Mouse (Mus musculus) right cerebral cortex, adult 18-20 months (tissue): ENCODE data around the gene Gm13889.

Experiments
- DNase-seq: peaks from one replicate; pipeline ENCODE4 v3.0.0; 2022; ENCODE audit warnings: mixed read lengths

Gm13889 gene

DNA sequence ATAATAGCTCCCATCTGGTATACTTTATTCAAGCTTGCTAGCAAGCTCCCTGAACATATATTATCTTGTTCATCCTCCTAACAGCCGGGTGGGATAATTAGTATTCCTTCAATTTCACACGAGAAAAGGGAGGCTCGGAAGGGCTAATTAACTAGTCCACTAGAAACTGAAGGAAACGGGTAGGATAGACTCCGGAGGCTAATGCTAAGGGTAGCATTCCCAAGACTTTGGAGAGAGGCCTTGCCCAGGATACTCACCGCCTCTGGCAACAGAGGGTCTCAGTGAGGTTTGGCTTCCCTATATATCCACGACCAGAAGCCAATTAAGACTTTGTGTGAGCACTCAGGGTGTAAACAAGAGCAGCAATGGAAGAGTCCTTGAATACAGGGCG, 779 bp upstream of the Gm13889 start:
- no peak for DNase-seq

DNA sequence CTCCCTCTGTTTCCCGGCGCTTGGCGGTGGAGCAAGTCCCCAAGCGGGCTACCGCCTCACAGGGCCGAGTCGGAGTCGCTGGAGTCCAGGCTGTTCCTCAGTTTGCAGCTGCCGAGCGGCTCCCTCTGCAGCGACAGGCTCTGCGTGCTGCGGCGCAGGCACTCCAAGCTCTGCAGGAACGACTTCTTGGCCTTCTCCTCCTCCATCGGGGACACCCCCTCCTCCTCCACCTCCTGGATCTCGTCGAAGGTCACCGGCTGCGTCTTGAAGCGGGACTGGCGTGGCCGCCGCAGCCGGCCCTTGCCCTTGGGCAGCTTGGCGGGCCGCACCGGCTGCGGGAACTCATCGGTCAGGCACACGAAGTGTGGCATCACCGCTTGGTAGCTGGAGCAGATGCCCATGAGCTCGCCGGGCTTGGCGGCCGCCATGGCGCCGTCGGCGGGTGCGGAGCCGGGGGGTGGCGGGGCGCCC, 635 bp downstream of the Gm13889 start:
- peak; percentile 70 for DNase-seq

DNA sequence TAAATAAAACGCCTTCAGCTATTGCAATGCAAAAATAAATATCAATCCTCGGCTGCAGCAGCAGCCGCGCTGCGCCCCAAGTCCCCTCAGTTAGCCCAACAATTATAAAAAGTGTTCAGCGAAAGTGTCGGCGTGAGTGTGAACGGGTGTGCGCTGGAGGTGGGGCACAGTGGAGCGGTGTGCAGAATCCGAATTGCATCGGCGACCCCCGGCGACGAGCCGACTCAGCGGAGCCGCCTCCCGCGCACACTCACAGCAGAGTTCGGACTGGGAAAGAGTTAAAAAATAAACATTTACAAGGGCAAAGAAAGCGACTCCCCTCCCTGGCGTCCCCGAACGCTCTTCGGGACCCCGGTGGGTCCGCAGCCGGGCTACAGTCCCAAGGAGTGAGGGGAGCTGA, 1.1 kb downstream of the Gm13889 start:
- DNase-seq: no peak

DNA sequence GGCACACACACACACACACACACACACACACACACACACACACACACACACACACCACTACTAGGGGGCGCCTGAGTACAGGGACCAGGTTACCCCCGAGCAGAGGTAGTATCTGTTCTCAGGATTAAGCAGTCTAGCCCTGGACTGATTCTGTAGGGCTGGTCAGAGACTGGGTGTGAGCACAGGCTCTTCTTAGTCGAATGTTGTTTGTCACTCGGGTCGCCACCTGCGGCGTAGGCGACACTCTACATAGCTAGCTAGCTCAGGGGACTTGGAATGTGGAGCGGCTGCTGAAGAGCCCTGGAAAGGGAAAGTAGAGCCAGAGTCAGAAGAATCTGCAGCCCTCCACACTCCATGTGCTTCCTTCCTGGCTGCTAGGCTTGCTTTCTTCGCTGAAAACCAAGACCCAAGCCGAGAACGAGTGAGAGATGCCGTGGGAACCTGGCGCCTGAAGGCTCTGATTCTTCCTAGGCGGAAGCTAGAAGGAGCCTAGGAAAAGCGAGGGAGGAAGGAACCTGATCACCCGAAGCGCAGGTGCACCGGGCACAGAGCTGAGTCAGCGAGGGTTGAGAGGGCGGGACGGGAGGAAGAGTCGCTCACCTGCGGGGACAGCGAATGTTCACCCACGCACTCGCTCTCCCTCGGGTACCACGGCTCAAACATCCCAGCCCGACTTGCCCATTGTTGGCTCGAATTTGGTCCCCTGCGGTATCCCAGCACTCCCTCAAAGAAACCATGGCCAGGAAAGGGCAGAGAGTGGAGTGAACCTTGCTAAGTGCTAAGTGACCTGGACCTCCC, 2.0 kb downstream of the Gm13889 start:
- DNase-seq: peak; percentile 56

DNA sequence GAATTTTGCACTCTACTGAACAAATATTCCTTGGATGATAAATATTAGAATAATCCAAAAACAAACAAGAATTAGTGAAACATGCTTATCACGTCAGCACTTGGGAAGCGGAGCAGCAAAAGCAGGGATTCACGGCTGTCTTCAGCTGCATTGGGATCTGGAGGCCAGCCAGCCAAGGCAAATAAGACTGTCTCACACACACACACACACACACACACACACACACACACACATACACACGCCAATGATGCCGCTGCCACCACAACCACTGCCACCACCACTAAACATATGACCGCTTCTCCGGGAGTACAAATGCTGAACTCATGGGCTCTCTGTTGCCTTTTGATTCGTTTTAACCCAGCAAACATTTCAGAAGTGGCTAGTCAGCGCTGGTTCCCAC, 3.3 kb downstream of the Gm13889 start:
- no peak for DNase-seq

DNA sequence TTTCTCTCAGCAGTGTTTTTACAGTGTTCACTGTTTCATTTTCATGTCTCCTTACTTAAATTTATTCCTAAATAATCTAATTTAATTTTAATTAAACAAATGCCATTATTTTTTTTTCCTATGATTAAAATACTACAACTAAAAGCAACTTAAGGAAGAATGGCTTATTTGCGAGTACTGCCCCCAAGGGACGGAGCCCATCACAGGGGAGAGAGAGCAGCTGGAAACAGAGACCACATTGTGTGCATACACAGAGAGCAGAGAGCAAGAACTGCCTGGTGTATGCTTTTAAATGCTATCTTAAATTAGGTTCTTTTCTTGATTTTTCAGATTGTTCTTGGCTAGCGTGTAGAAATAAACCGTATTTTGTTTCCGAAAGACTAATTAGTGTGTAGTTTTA, 10.0 kb downstream of the Gm13889 start:
- DNase-seq: no peak

DNA sequence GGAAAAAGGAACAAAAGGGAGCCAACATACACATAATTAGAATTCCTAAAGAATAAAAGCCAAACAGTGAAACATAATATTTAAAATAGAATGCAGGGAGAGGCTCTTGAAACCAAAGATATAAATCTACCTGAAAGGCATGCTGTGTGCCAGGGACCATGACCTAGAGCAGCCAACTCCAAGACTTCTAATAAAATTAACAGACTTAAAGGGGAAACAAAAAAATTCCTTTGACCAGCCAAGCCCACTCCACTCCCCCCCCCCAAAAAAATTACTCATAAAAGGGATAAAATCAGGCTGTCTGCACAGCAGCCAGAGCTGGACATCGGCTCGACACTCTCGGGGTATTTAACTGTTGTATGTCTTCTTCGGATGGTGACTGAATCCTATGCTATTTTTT, 12.1 kb downstream of the Gm13889 start:
- DNase-seq: no peak

DNA sequence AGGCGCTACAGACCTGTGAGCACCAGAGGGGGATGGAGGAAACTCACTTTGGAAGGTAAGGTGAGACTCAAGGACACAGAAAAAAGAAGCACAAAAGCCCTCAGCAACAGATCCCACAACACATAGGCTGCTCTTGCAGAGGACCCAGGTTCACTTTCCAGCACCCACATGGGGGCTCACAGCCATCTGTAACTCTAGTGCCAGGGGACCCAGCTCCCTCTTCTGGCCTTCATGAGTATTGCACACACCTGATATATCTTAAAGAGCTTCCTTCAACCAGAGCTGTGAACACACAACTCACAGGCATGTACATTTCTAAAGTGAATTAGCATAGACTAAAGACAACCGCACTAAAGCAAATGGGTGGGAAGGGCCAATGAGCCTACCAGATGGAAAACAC, 12.9 kb downstream of the Gm13889 start:
- DNase-seq: no peak

DNA sequence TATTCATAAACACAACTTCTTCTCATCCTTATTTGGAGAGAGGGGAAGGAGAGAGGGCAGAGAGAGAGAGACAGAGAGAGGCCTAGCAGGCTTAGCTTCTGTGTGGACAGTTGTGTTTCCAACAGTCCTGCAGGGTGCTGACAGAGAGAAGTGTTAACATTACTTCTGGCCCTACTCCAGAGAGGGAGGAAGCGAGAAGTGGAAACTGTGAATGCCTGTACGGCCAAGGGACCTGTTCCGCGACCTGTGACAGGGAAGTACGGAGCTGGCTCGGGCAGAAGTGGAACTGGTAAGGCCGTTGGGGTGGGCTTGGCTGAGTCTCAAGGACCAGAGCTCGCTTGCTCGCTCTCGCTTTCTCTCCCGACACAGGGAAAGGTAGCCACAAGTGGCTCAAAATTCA, 15.3 kb downstream of the Gm13889 start:
- no peak for DNase-seq

DNA sequence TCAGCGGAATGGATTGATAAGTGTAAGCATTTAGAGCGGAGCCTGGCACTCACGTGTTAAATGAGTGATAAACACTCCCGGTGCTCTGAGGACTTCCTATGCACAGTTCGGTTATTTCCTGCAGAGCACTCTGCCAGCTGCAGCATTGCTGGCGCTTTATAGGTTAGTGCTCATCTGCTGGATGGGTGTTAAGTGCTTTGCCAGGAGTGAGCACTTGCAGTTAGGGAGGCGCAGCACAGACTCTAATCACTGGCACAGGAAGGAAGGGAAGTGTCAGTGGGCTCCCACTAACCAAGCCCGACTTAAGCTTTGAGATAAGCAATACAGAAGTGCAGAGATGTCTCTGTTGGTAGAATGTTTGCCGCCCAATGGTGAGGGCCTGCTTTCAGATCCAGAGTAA, 18.5 kb downstream of the Gm13889 start:
- DNase-seq: no peak

DNA sequence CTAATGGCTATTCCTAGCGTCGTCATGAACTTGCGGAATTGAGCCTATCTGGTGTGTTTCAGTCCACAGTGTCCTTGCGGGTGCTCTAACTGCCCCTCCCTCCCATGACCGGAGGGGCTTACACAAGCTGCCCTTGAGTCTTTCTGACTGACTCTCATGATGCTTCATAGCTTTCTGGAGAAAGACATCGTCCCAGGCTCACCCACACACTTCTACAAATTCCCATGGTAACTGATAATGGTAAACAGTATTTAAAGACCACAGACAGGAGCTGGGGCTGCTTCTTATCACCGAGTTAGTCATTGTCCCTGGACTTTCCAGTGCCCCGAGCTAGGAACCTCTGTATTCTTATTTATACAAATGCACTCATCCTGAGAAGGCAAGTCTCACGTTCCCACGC, 28.1 kb downstream of the Gm13889 start:
- no peak for DNase-seq

DNA sequence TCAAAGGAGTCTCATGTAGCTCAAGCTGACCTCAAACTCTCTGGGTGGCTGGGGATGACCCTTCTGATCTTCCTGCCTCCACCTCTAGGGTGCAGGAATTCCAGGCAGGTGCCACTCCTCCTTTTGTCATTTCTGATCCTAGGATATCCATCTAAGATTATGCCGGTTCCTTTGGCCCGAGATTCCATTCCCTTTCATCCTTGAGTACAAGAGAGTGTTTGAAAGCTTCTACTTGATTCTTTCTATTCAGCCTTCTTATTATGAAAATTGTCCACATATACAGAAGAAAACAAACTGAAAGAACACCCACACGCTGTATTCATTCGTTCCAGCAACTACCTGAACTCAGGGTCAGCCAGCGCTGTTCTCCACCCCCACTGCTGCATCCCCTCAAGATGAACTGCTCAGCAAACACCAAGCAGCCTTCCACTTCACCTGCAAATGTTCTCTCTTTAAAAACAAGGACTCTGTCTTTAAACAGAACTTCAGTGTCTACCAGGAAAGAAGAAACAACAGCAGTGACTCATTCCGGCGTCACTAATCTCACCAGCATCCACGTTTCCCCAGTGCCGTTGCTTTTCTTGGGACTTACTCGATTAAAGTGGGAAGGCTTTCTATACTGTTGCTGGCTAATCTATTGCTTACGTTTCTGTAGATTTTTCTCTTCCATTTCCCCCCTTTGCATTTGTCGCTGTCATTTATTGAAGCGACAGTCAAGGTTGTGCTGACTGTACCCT, 29.1 kb downstream of the Gm13889 start:
- DNase-seq: peak; percentile 48

DNA sequence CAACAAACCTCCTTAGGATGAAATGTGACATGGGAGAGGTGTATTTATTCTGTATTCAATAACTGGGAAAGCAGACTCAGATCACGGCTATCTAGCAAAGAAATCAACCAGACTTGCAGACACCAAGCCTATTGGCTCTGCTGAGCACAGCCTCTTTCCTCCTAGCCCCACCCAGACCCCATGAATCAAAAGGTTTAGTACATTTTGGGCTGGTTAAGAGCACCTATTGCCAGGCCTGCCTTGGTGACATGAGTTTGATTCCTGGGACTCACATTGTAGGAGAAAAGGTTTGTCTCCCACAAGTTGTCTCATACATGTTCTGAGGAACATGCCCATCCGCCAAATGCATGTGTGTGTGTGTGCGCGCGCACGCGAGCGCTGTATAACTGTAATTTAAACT, 30.9 kb downstream of the Gm13889 start:
- DNase-seq: no peak

DNA sequence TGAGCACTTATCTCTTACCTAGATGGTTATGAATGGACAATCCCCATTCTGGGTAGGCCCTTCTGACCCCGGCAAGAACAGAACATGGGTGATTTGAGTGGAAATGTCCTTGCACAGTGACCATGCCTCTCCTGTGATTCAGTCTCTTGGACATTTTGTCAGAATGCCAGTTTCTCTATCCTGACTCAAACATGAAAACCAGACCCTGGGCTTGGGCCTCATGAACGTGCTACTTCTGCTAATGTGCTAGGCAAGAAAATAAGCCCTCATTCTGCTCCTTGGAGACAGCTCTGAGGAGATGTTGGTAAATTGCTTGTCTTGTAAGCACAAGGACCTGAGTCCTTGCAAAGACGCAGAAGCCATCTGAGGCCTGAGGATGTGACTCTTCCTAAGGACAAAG, 37.9 kb downstream of the Gm13889 start:
- no peak for DNase-seq

DNA sequence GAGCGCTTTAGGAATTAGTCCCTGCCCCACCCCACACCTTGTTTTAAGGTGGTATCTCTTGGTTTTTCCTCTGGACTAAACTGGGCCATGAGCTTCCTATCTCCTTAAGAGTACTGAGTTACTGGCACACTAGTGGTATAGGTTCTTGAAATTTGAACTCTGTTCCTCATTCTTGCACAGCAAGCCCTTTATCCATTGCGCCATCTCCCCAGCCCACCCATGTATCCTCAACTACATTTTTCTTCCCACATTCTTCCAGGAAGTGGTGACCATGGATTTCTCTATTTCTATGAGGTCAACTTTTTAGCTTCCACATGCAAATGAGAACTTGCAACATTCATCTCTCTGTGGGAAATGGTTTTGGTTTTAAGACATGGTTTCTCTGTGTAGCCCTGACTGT, 43.4 kb downstream of the Gm13889 start:
- DNase-seq: no peak

DNA sequence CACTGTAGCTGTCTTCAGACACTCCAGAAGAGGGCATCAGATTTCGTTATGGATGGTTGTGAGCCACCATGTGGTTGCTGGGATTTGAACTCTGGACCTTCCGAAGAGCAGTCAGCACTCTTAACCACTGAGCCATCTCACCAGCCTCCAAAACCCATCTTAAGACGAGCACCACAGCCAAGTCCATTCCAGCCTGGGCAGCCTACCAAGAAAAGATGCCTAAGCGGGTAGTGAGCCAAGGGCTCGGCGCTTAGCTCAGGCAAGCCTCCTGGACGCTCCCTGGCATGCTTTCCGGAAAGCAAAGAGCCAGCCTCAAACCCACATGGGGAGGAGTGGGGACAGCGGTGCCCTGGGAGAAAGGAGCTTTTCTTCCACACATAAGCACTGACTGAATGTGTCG, 45.1 kb downstream of the Gm13889 start:
- peak; percentile 30 for DNase-seq

DNA sequence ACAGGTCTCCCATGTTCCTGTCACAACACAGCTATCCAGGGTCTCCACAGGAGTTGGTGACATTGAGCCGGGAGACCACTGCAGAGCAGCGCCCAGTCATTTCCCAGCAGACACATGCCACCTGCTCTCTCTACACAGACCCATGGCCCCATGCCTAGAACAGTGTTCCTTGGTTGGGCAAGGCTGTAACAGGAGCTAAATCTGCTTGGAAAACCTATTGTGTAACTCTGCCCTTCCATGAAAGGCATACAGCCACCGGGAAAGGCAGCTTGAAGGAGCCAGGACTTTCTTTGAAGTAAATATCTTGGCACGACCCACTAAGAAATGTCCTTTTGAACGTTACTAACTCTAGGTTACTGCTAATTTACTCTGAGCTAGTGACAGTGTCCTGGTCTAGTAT, 47.3 kb downstream of the Gm13889 start:
- no peak for DNase-seq

DNA sequence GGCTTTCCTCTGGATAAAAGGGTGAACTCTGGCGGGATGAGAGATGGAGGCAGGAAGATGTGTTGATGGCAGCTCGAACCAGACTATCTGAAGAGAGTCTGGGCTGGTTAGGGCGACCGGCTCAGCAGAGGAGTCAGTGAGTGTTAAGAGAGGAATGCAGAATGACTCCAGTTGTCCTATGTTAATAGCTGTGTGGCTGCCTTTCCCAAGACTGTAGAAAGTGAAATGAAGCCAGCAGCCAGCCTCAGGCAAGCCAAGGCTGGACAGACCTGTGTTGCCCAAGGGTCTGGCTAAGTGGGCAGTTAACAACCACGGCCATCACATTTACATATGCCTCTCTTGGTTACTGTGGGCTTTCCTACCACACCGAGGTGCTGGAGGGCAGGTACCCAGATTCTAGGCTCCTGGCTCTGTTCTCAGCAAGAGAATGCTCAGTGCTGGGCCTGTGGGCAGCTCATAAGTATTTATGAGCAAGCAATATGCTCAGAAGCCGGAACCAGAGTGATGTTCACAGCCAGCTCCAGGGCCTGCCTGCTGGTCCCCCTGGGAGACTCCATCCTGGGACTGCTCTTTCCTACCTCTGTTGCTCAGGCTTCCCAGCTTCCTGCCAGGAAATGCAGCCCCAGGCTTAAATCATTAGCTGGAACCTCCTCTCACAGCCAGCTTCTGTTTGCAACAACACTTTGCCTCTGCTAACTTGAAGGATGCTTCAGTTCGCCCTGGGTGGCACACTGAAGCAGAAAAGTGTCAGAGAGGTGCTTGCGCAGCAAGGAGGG, 49.3 kb downstream of the Gm13889 start:
- DNase-seq: no peak

DNA sequence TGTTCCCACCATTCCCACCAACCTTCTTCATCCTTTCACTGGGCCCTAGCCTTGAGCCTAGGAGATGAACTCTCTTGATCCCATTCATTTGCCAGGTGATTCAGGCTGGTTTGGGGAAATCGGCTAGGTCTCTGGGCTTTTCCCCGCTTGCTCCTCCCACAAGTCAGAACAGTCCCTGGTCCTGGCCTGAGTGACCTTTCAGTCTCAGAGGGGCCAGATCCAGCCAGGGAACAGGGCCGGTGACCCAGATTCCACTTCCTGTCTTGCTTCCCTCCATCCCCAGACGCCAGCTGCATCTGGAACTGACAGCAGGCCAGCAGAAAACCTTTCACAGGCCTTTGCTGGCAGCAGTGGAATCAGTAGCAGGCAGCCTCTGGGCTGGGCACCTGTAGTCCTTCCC, 50.7 kb downstream of the Gm13889 start:
- DNase-seq: no peak
